Mouse (Mus musculus) liver, adult 2 months (tissue): ENCODE data around the gene Parp1.

Source experiments
- CTCF ChIP-seq: fragments of 200-500 bp; IDR thresholded peaks from 2 replicates; pipeline ENCODE4 v1.5.1; 2011; ENCODE audit warnings: low read depth, low read length, control low read depth
- POLR2A ChIP-seq: fragments of 200-500 bp; IDR thresholded peaks from 2 replicates; pipeline ENCODE4 v1.6.1; 2011; ENCODE audit warnings: low read length, control low read depth; ENCODE audit not compliant: insufficient read depth; ENCODE audit errors: extremely low read depth

DNA sequence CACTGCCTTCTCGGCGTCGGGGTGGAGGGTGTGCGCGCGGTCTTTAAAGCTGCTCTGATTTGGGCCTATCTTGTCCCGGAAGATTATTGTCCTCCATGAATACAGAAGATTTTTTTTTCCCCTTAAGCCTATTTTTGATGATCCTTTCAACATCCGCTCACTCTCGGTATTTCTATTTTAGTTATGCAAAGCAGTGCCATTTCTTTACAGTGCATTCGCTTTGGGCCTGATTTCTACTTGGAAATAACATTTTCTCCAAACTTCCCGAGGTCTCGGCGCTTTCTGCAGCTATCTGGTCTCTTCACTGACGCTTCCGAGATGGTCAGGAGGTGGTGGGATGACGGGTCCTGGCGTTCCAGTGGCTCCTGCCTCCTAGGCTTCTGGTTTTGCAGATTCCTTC is 729 bp downstream of the Parp1 start:
- no peak for TF ChIP-seq POLR2A
- TF ChIP-seq CTCF: no peak
